In the genomic region with DNA sequence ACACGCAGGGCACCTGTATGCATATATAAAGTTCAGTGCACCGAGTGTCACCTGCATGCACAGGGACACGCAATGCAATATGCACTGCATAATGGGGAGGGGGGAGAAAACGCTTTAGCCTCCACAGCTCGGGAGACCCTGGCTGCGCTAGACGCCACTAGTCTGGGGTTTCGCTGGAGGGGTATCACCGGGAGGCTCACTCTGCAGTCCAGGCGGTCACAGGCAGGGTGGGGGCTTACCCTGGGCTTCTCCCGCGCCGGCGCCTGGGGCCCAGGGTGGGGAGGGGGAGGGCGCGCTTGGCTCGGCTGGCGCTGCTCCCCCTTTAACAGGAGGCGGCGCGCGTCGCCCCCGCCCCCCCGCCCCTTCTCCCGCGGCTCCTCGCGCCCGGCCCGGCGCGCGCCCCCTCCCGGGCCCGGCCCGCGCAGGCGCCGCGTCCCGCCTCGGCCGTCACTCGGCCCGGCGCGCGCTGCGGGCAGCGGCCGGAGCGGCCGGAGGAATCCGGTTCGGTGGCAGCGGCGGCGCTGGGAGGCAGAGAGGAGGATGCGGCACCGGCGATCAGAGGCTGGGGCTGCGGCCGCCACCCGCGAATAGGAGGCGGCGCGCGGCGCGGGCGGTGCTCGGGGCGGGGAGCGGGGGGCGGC, we compare ENCODE assay signal across 8 mouse cellular contexts. TPM values are rescaled to one million over a fixed set of nuclear protein-coding genes. Genes with fewer than 3 reads are reported as not detected.
DNase-seq lines count a peak whose midpoint lies in the region; ATAC-seq and TF ChIP-seq lines count a peak whose summit lies in the region.

A gene (plus strand): TSS at position 450 of the 641 bp plus-strand sequence.

- ATAC-seq in forebrain, embryonic 13.5 days, result peak; percentile 37
- no peak for ATAC-seq in kidney, postnatal 0 days (replicated peaks; ENCODE audit: low FRiP score, low read depth)
- ATAC-seq in liver, postnatal 0 days, result no peak
- no peak for ATAC-seq in megakaryocyte progenitor cell, adult 5-6 weeks (replicated peaks; ENCODE audit: poor library complexity)

- peak within 1 kb of the TSS; percentile 80 for H3K4me3 ChIP-seq in forebrain, embryonic 13.5 days
- peak within 1 kb of the TSS; percentile 51 for H3K4me3 ChIP-seq in kidney, postnatal 0 days (replicated peaks; ENCODE audit: low read depth, low read length)
- H3K4me3 ChIP-seq in liver, postnatal 0 days (ENCODE audit: low read depth, low read length), result peak within 1 kb of the TSS; percentile 40

- no peaks in the 10 kb centered on the region for H3K36me3 ChIP-seq in forebrain, embryonic 13.5 days (ENCODE audit: poor library complexity, severe bottlenecking)
- H3K36me3 ChIP-seq in kidney, postnatal 0 days (ENCODE audit: insufficient read depth, low read length), result no peaks in the 10 kb centered on the region
- no peaks in the 10 kb centered on the region for H3K36me3 ChIP-seq in liver, postnatal 0 days (replicated peaks; ENCODE audit: insufficient read depth, low read length)

- WGBS in forebrain, embryonic 13.5 days, result 1% methylated on average over 28 of the region's 77 CpGs
- WGBS in kidney, postnatal 0 days, result under 1% methylated on average over 50 of the region's 77 CpGs
- WGBS in liver, postnatal 0 days (ENCODE audit: insufficient replicate concordance), result 2% methylated on average over 28 of the region's 77 CpGs

- TF ChIP-seq EP300 in liver, postnatal 0 days (IDR thresholded peaks at IDR 0.05; ENCODE audit: low read depth), result no peak

- H3K9me3 ChIP-seq in forebrain, embryonic 13.5 days (replicated peaks), result no peaks in the 10 kb centered on the region
- H3K9me3 ChIP-seq in kidney, postnatal 0 days (replicated peaks; ENCODE audit: low read length), result no peaks in the 10 kb centered on the region
- no peaks in the 10 kb centered on the region for H3K9me3 ChIP-seq in liver, postnatal 0 days (ENCODE audit: low read length)

- peaks cover 37% of the 10 kb centered on the region for H3K27me3 ChIP-seq in forebrain, embryonic 13.5 days
- H3K27me3 ChIP-seq in kidney, postnatal 0 days (ENCODE audit: insufficient read depth, low read length), result peaks cover 30% of the 10 kb centered on the region
- peaks cover 84% of the 10 kb centered on the region for H3K27me3 ChIP-seq in liver, postnatal 0 days (ENCODE audit: insufficient read depth, low read length)

- peak within 1 kb of the TSS; percentile 93 for H3K9ac ChIP-seq in forebrain, embryonic 13.5 days
- peak within 1 kb of the TSS; percentile 56 for H3K9ac ChIP-seq in kidney, postnatal 0 days (ENCODE audit: low read depth, low read length)
- no peak within 1 kb of the TSS for H3K9ac ChIP-seq in liver, postnatal 0 days (replicated peaks)

- H3K4me1 ChIP-seq in forebrain, embryonic 13.5 days, result peaks cover 70% of the 10 kb centered on the region
- peaks cover 16% of the 10 kb centered on the region for H3K4me1 ChIP-seq in kidney, postnatal 0 days (replicated peaks; ENCODE audit: insufficient read depth, low read length)
- H3K4me1 ChIP-seq in liver, postnatal 0 days (ENCODE audit: insufficient read depth), result peaks cover 15% of the 10 kb centered on the region

- peak in 1 of 2 experiments; percentile 60 for DNase-seq in layer of hippocampus, adult 18-20 months (ENCODE audit: low spot score in 2 of 2)
- no peak for DNase-seq in layer of hippocampus, adult 9-10 months (ENCODE audit: low spot score)
- peak; percentile 60 for DNase-seq in adrenal gland, postnatal 25 days
- DNase-seq in kidney, postnatal 0 days (ENCODE audit: low spot score), result peak; percentile 16
- no peak for DNase-seq in liver, postnatal 0 days
- peak; percentile 74 for DNase-seq in right cerebral cortex, postnatal 4 days

- TF ChIP-seq CTCF in kidney, postnatal 0 days (IDR thresholded peaks at IDR 0.05; ENCODE audit: low read depth), result no peak
- no peak for TF ChIP-seq CTCF in liver, postnatal 0 days (IDR thresholded peaks at IDR 0.05; ENCODE audit: low read depth)

- H3K27ac ChIP-seq in forebrain, embryonic 13.5 days, result peak within 1 kb of the TSS; percentile 74
- H3K27ac ChIP-seq in kidney, postnatal 0 days, result no peak within 1 kb of the TSS
- no peak within 1 kb of the TSS for H3K27ac ChIP-seq in liver, postnatal 0 days (ENCODE audit: low read depth)

- peak within 1 kb of the TSS; percentile 96 for H3K4me2 ChIP-seq in forebrain, embryonic 13.5 days
- H3K4me2 ChIP-seq in kidney, postnatal 0 days (ENCODE audit: low read length), result peak within 1 kb of the TSS; percentile 93
- H3K4me2 ChIP-seq in liver, postnatal 0 days (ENCODE audit: low read depth, low read length), result peak within 1 kb of the TSS; percentile 71

RNA-seq across cellular contexts. Expression of the gene that starts here (rescaled TPM):
- total RNA-seq in layer of hippocampus, adult 18-20 months (2021), result 100 to 1,000 TPM; 515 to 540 TPM
- 22.7 and 29.8 TPM in 2 replicates for total RNA-seq in adrenal gland, postnatal 25 days (2021)
- 6.4 and 8.3 TPM in 2 replicates for polyA plus RNA-seq in forebrain, embryonic 13.5 days (2015; fragmentation: Nextera tagmentation; extraction: Ambion mirVana)
- polyA plus RNA-seq in kidney, postnatal 0 days (2015; fragmentation: Nextera tagmentation; extraction: Ambion mirVana), result 0.78 and 1.8 TPM in 2 replicates
- not detected in 2 replicates for polyA plus RNA-seq in liver, postnatal 0 days (2015; fragmentation: Nextera tagmentation; extraction: Ambion mirVana)
- not detected in 2 replicates for total RNA-seq in megakaryocyte progenitor cell, adult 5-6 weeks (2015)
- 0.41 TPM in 1 of 2 replicates, not detected in the other for total RNA-seq in megakaryocyte progenitor cell, adult 5-6 weeks (2017)

Comparison
In these comparisons a context has a peak if more than half of its experiments do, and no peak if none do; other contexts are left out.
1. RNA of the gene that starts here (total RNA-seq): 515 to 540 TPM in layer of hippocampus, adult 18-20 months and 22.7 to 29.8 TPM in adrenal gland, postnatal 25 days; 0.41 TPM in megakaryocyte progenitor cell, adult 5-6 weeks; every median in the first group is over 10 times any median in the second.
2. RNA of the gene that starts here (total RNA-seq): 515 to 540 TPM in layer of hippocampus, adult 18-20 months; 22.7 to 29.8 TPM in adrenal gland, postnatal 25 days; every median in the first group is over 10 times any median in the second.
3. DNase-seq: peak in adrenal gland, postnatal 25 days (single experiment), kidney, postnatal 0 days (single experiment) and right cerebral cortex, postnatal 4 days (single experiment); none in layer of hippocampus, adult 9-10 months (single experiment) and liver, postnatal 0 days (single experiment).
4. Peak in every context shown above with its lines, with median percentiles within 50 percentile points of each other: H3K4me2 ChIP-seq and H3K4me3 ChIP-seq.